In the genomic region with DNA sequence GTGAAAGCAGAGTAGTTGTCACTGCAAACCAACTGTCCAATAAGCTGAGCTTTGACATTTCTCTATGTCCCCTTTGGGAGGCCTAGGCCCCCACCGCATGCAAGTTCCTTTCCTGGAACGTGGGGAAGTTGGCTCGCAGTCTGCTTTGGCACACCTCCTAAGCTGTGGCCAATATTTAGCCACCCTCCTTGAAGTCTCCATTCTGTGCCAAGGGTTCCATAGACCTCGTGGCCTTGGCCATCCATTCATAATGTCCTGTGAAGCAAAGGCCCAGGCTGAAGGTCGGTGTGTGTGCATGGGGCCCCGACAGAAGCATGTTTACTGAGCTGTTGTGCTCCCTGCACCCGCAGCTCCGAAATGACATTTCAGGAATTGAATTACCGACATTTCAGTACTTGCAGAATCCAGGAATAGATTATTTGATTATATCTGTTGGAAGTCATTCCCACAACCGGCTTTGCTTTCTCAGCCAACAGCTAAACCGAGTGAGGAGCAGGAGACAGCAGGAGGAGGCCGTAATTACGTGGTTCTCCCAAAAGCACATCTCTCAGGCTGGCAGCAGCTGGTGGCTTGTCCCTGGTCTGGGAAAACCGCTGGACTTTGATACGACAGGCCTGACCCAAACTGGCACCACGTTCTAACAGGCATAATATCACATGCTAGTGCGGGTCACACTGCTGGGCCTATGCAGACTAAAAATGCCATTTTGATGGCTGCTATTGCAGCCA, we compare ENCODE assay signal across 8 mouse cellular contexts. TPM values are rescaled to one million over a fixed set of nuclear protein-coding genes. Genes with fewer than 3 reads are reported as not detected.
DNase-seq lines count a peak whose midpoint lies in the region; ATAC-seq and TF ChIP-seq lines count a peak whose summit lies in the region.

No protein-coding gene starts in this region.

- H3K4me3 ChIP-seq in forebrain, postnatal 0 days (ENCODE audit: low read depth, low read length): no peak overlapping the region
- H3K4me3 ChIP-seq in forebrain, embryonic 14.5 days (ENCODE audit: low read depth, low read length): no peak overlapping the region
- H3K4me3 ChIP-seq in intestine, embryonic 15.5 days (replicated peaks): no peak overlapping the region

- H3K4me1 ChIP-seq in forebrain, postnatal 0 days (ENCODE audit: insufficient read depth): peaks cover 13% of the 10 kb centered on the region
- H3K4me1 ChIP-seq in forebrain, embryonic 14.5 days (ENCODE audit: control insufficient read depth, insufficient read depth, low read length): peaks cover 8% of the 10 kb centered on the region
- H3K4me1 ChIP-seq in intestine, embryonic 15.5 days (replicated peaks): peaks cover 34% of the 10 kb centered on the region

- no peaks in the 10 kb centered on the region for H3K36me3 ChIP-seq in forebrain, postnatal 0 days (ENCODE audit: insufficient read depth)
- H3K36me3 ChIP-seq in forebrain, embryonic 14.5 days (ENCODE audit: control insufficient read depth, insufficient read depth, low read length): no peaks in the 10 kb centered on the region
- H3K36me3 ChIP-seq in intestine, embryonic 15.5 days: no peaks in the 10 kb centered on the region

- peak overlapping the region; percentile 16; the same call in 1 of the 2 replicates for H3K27ac ChIP-seq in forebrain, postnatal 0 days (ENCODE audit: low read depth, low read length)
- H3K27ac ChIP-seq in forebrain, embryonic 14.5 days (ENCODE audit: low read depth, low read length): no peak overlapping the region
- peak overlapping the region; percentile 48; the same call in 1 of the 2 replicates for H3K27ac ChIP-seq in intestine, embryonic 15.5 days

- no peak for TF ChIP-seq CTCF in forebrain, postnatal 0 days (IDR thresholded peaks at IDR 0.05; ENCODE audit: low read depth)

- peak; percentile 36 for ATAC-seq in forebrain, postnatal 0 days
- no peak for ATAC-seq in forebrain, embryonic 14.5 days
- no peak for ATAC-seq in intestine, embryonic 15.5 days
- no peak for ATAC-seq in inflammation-experienced regulatory T-cells, adult 6 months
- ATAC-seq in megakaryocyte-erythroid progenitor cell, adult 5-6 weeks (replicated peaks; ENCODE audit: low FRiP score, low TSS enrichment, poor library complexity, severe bottlenecking): no peak

- WGBS in forebrain, postnatal 0 days: 43% methylated on average over 17 of the region's 17 CpGs
- WGBS in forebrain, embryonic 14.5 days: 69% methylated on average over 17 of the region's 17 CpGs
- 65% methylated on average over 17 of the region's 17 CpGs for WGBS in intestine, embryonic 15.5 days

- H3K9me3 ChIP-seq in forebrain, postnatal 0 days (ENCODE audit: low read length): no peaks in the 10 kb centered on the region
- H3K9me3 ChIP-seq in forebrain, embryonic 14.5 days (replicated peaks; ENCODE audit: control insufficient read depth, low read length): no peaks in the 10 kb centered on the region
- no peaks in the 10 kb centered on the region for H3K9me3 ChIP-seq in intestine, embryonic 15.5 days

- H3K9ac ChIP-seq in forebrain, postnatal 0 days: no peak overlapping the region
- no peak overlapping the region for H3K9ac ChIP-seq in forebrain, embryonic 14.5 days (ENCODE audit: low read length)
- no peak overlapping the region for H3K9ac ChIP-seq in intestine, embryonic 15.5 days

- H3K4me2 ChIP-seq in forebrain, postnatal 0 days (ENCODE audit: low read depth): no peak overlapping the region
- H3K4me2 ChIP-seq in forebrain, embryonic 14.5 days (ENCODE audit: low read length): no peak overlapping the region
- no peak overlapping the region for H3K4me2 ChIP-seq in intestine, embryonic 15.5 days (replicated peaks)

- H3K27me3 ChIP-seq in forebrain, postnatal 0 days (ENCODE audit: insufficient read depth, low read length): no peaks in the 10 kb centered on the region
- no peaks in the 10 kb centered on the region for H3K27me3 ChIP-seq in forebrain, embryonic 14.5 days (replicated peaks; ENCODE audit: control insufficient read depth, insufficient read depth, low read length)
- H3K27me3 ChIP-seq in intestine, embryonic 15.5 days (replicated peaks): no peaks in the 10 kb centered on the region

- DNase-seq in forebrain, postnatal 0 days: no peak
- no peak for DNase-seq in forebrain, embryonic 14.5 days (ENCODE audit: low spot score)
- peak; percentile 53 for DNase-seq in 3134 (ENCODE audit: extremely low read depth, insufficient read length, low spot score)
- DNase-seq in cerebellum, postnatal 14 days: peak; percentile 81 to 87
- peak; percentile 69 for DNase-seq in lung, postnatal 14 days

RNA-seq across cellular contexts. Expression of gene Hpcal1, which starts 51.1 kb away (rescaled TPM):
- total RNA-seq in forebrain, postnatal 0 days (2014; rRNA removed): 27.7 and 46.9 TPM in 2 replicates
- polyA plus RNA-seq in forebrain, postnatal 0 days (2015; fragmentation: Nextera tagmentation; extraction: Ambion mirVana): 47.1 and 76.7 TPM in 2 replicates
- polyA plus RNA-seq in forebrain, embryonic 14.5 days (2014; fragmentation: Nextera tagmentation; extraction: Ambion mirVana): 33.3 and 40.0 TPM in 2 replicates
- 46.7 and 53.5 TPM in 2 replicates for polyA plus RNA-seq in intestine, embryonic 15.5 days (2015; fragmentation: Nextera tagmentation; extraction: Ambion mirVana)
- polyA plus RNA-seq in inflammation-experienced regulatory T-cells, adult 6 months (2017; shearing (Covaris generic)): 100 to 1,000 TPM in 1 of 3 experiments, 10 to 100 TPM in 2; 55.6 to 103 (median 69.5) TPM
- total RNA-seq in megakaryocyte-erythroid progenitor cell, adult 5-6 weeks (2014; fragmentation: Nextera tagmentation): 4.3 and 13.0 TPM in 2 replicates
- 3.0 and 6.8 TPM in 2 replicates for total RNA-seq in megakaryocyte-erythroid progenitor cell, adult 5-6 weeks (2017)

Comparison
In these comparisons a context has a peak if more than half of its experiments do, and no peak if none do; other contexts are left out.
1. DNase-seq: peak in 3134 (single experiment), cerebellum, postnatal 14 days (2 of 2) and lung, postnatal 14 days (single experiment); none in forebrain, postnatal 0 days (single experiment) and forebrain, embryonic 14.5 days (single experiment).